Mouse (Mus musculus) neutrophil, adult 5-6 weeks (primary cell): ENCODE measurements around the gene Rasal3. TPM values are rescaled to one million over a fixed set of nuclear protein-coding genes. Genes with fewer than 3 reads are reported as not detected.

Experiments
- ATAC-seq: fragments of 151-379, 151-347 bp; 2 replicates; pipeline ENCODE4 v1.8.0; 2017; ENCODE audit warnings: mild to moderate bottlenecking, moderate TSS enrichment; ENCODE audit not compliant: insufficient number of reproducible peaks, poor library complexity, low FRiP score, severe bottlenecking; ENCODE audit errors: extremely low read depth
- total RNA-seq: library from RNA; stranded (forward); fragments of 200-1000 nt; gene quantifications from 2 replicates; pipeline ENCODE4 v1.2.3, GENCODE M21; 2017

Gene Rasal3
- 190 and 210 TPM in 2 replicates for total RNA-seq

DNA sequence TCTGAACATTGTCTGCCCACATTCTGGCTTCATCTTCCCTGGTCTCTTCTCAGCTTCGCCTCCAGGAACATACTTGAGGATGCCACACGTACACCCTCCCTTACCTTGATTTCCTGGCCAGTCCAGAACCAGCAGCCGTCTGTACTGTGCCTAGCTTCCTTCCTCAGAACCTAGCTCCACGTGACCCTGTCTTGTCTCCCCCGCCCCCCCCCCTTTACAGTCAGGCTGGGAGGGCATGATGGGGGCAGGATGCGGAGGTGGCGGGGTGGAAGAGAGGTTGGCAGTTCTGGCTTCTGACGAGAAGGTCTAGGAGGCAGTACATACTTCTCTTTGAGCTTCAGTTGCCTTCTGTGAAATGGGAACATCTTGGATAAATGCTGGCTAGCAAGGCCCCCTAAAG is at the start of gene Rasal3:
TSS of gene Rasal3 (minus strand) at position 167 of the 400 bp plus-strand sequence.
- peak; percentile 82 for ATAC-seq

DNA sequence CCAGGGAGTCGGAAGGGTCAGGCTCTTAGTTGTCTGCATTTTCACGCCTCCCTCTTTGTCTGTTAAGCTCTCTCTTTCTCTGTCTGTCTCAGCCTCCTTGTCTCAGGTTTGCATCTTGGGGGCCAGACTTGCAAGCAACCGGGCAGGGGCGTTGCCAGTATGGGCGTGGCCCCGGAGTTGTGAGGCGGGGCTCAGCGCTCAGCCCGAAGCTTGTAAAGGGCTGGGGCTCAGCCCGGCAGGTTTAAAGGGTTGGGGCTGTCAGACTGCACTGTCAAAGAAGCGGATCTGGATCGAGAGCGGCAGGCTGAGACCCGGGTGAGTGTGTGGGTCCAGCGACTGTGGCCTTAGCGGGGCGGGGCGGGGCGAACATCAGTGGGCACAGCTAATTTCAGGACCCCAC is 49.1 kb upstream of the Rasal3 start, which contains the start of gene Cyp4f39:
TSS of gene Cyp4f39 (plus strand) at position 242 of the 400 bp plus-strand sequence.
- ATAC-seq, result no peak

- no peak for ATAC-seq
Measured at GRCm38 (mm10) chr17:32450844-32451537, 47.6 kb upstream of the Rasal3 start.

DNA sequence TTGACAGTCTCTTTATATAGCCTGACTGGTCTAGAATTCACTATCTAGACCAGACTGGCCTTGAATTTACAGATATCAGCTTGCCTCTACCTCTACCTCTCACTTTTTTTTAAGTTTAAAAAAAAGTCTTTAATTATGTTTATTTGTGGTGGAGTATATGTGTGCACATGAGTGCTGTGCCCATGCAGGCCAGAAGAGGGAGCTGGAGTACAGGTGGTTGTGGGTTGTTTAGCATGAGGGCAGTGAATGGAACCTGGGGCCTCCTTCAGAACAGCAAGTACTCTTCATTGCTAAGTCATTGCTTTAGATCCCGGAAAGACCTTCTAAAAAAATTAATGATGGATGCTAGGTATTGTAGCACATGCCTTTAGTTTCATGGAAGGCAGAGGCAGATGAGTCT is 45.7 kb upstream of the Rasal3 start:
- no peak for ATAC-seq

- no peak for ATAC-seq
Measured at GRCm38 (mm10) chr17:32447195-32447594, 43.8 kb upstream of the Rasal3 start.

DNA sequence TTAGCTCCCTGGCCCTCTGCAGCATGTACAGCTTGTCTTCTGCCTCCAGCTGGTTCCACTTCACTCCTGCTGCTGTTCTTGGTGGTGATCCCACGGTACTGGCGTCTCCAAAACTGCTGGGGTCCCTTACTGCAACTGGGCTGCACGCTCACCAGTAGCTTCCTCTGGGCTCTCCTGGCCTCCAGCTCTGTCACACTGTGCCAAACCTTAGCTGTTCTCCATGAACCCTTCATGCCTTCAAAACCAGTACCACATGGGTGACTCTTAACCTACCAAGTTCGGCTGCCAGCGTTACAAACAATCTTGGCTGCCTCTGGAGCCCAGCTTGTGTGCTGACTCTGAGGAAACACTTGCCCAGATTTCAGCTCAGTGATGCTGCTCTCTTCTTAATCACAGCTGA is 41.6 kb upstream of the Rasal3 start:
- no peak for ATAC-seq

DNA sequence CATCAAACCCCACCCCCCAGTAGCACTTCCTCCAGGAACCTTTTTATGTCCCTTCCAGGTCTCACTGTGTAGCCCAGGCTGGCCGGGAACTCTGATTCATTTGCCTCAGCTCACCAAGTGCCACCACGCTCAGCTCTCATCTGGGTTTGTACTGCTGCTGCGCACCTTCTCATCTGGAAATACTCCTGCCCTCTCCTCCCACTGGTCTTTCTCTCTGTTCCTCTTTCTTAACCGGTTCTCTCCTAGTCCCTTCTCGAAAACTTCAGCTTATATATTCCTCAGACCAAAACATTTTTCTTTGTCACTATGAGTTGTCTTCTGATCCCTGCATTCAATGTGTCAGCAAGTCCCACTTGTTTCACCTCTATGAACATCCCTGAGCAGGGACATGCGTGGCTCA is 39.9 kb upstream of the Rasal3 start:
- no peak for ATAC-seq

DNA sequence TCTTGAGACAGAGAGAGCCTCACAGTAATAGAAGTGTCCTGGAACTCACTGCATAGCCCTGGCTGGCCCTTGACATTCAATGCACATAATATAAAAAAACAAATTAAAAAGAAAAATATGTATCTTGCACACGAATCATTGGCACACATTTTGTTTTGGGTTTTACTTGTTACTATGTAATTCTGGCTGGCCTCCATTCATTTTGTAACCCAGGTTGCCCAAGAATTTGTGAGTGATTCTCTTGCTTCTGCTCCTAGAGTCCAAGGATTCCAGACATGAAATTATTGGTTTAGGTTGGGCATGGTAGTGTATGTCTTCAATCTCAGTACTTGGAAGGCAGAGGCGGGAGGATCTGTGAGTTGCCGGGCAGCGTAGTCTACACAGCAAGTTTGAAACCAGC is 33.7 kb upstream of the Rasal3 start:
- no peak for ATAC-seq

GRCm38 (mm10) chr17:32435151-32435550 is 31.8 kb upstream of the Rasal3 start:
- ATAC-seq, result no peak

GRCm38 (mm10) chr17:32434324-32434723 is 30.9 kb upstream of the Rasal3 start:
- ATAC-seq, result no peak

DNA sequence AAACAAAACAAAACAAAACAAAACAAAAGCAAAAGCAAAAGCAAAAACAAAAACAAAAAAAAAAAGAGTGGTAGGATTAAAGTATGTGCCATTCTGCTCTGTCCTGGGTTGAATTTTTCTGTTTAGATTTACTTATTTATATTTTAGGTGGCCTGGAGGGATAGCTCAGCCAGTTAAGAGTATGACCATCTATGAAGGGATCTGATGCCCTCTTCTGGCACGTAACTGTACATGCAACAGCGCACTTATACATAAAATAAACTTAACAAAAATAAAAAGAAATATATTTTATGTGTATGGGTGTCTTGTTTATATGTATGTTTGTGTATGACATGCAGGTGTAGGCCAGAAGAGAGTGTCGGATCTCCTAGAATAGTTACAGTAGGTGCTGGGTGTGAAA is 28.6 kb upstream of the Rasal3 start:
- ATAC-seq, result peak; percentile 64; the same call in 1 of the 2 replicates

GRCm38 (mm10) chr17:32426610-32427009 is 23.2 kb upstream of the Rasal3 start:
- ATAC-seq, result no peak

DNA sequence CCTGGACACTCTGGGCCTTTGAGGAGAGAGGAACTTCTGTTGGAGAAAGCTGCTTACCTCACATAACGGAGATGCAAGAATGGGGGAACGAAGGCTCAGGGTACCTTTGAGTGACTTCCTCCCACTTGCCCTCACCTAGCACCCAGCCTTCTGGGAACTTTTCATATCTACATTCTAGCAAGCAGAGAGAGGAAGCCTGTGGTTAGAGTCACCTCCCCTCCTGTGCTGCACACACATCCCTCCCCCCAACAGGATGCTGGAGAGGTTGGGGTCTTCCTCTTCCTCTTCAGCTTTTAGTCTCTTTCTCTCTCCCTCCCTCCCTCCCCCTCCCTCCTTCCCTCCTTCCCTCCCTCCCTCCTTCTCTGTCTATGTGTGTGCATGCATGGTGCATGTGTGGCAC is 20.7 kb upstream of the Rasal3 start, which contains the start of gene Pglyrp2:
TSS of gene Pglyrp2 (minus strand) at position 134 of the 400 bp plus-strand sequence.
- peak; percentile 77 for ATAC-seq

- no peak for ATAC-seq
Measured at GRCm38 (mm10) chr17:32420781-32421180, 17.4 kb upstream of the Rasal3 start.

- no peak for ATAC-seq
Measured at GRCm38 (mm10) chr17:32419989-32420388, 16.6 kb upstream of the Rasal3 start.

GRCm38 (mm10) chr17:32416771-32417170 is 13.4 kb upstream of the Rasal3 start:
- no peak for ATAC-seq

GRCm38 (mm10) chr17:32415417-32416020 is 12.1 kb upstream of the Rasal3 start:
- ATAC-seq, result no peak

DNA sequence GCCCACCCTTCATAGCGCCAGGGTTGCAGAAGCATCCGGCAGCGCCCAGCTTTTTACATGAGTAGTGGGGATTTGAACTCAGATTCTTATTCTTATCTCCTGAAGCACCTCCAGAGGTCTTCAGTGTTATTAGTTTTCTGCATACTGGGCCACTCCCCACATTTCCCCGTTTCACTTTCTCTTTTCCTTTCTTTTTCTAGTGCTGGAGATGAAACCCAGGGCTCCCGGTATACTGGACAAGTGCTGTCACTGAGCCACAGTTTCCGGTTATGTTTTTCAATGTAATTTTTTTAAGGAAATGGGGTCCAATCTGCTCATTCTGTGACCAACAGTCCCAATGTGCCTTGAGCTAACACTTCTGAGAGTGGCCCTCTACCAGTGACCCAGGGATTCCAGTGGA is 8.5 kb upstream of the Rasal3 start:
- no peak for ATAC-seq

DNA sequence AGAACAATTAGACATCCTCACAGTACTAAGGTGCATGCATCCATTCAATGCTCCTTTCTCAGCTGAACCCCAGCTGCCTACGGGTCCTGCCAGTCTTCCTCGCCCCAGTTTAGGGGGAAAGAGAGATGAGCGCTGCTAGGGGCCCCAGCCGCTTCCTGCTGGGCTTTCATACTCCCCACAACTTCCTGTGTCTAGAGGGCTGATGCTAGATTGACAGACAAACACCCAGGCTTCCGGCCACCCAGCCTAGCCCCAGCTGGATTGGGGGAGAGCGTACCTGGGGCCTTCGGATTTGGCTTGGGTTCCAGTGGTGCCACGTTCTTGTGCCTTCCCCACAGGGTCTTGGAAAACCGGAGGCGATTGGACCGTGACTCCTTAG is 615 bp downstream of the Rasal3 start:
- ATAC-seq, result peak; percentile 72

DNA sequence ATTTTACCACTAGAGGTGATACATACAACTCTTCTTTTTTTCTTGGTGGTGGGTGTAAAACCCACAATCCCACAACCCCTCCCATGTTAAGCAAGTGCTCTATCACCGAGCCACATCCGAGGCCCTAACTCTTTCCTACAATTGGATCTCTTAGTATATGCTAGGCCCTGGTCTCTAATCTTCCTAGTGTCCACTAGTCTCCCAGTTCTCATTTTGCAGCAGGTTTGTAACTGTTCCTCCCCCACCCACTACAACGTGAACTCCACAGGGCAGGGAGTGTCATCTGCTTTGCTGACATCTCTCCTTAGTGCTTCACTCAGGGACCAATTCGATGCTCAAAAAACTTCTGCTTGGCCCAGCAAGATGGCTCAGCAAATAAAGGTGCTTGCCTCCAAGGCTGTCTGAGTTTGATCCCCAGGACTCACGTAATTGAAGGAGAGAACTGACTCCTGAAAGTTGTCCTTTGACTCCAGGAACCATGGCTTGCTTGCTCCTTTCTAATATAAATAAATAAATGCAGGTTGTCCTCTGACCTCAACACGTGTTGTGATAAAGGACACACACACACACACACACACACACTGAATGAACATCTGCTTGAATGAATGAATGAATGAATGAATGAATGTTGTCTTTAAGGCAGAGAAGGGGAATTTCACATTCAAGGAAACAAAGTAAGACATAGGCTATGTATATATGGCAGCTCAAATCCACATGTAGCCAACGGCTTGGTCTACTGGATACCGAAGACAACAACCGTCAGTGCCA is 1.2 kb downstream of the Rasal3 start:
- ATAC-seq, result no peak
